Mouse (Mus musculus): ENCODE measurements around the gene Fbxw7. TPM values are rescaled to one million over a fixed set of nuclear protein-coding genes. Genes with fewer than 3 reads are reported as not detected.

The Fbxw7 gene
- polyA plus RNA-seq, 1 experiment from 2014 or later, result 7.8 TPM

- Histone ChIP-seq H3K4me2 (ENCODE audit: low read depth, low read length) (no peak overlapping the region), H3K9me3 (ENCODE audit: control insufficient read depth, low read length) (no peaks in the 10 kb centered on the region), H3K9ac (ENCODE audit: low read depth, low read length) (no peak overlapping the region), H3K4me3 (ENCODE audit: low read length) (no peak overlapping the region), H3K27ac (ENCODE audit: low read length) (no peak overlapping the region), H3K4me1 (ENCODE audit: control insufficient read depth, insufficient read depth, low read length) (no peaks in the 10 kb centered on the region), H3K27me3 (replicated peaks; ENCODE audit: control insufficient read depth, insufficient read depth, low read length) (no peaks in the 10 kb centered on the region), H3K36me3 (ENCODE audit: control insufficient read depth, insufficient read depth, low read length) (no peaks in the 10 kb centered on the region)
- WGBS, result 58% methylated on average over 9 of the region's 9 CpGs
- no peak for ATAC-seq
Observed at GRCm38 (mm10) chr3:85015667-85016066, 200.6 kb downstream of the Fbxw7 start.

DNA sequence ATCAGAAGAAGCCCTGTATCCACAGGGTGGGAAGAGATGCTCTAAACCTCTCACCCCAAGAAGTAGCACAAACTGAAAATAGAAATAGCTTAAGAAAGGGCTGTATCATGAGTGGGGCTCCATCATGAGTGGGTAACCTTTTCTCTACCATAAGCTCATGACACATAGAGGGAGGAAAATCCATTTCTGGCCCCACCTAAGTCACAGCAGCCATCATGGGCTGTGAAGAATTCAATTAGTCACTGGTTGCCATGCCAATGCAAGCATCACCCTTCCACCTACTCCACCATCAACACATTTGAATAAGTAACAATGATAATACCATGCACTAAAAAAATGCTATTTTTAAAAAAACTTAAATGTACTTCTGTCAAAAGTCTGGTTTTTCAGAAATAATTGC, 205.1 kb downstream of the Fbxw7 start:
- ATAC-seq, result no peak
- no peak overlapping the region for H3K4me2 ChIP-seq (ENCODE audit: low read depth, low read length)
- H3K27me3 ChIP-seq (replicated peaks; ENCODE audit: control insufficient read depth, insufficient read depth, low read length), result no peaks in the 10 kb centered on the region
- H3K36me3 ChIP-seq (ENCODE audit: control insufficient read depth, insufficient read depth, low read length), result no peaks in the 10 kb centered on the region
- H3K9ac ChIP-seq (ENCODE audit: low read depth, low read length), result no peak overlapping the region
- no peak overlapping the region for H3K4me3 ChIP-seq (ENCODE audit: low read length)
- no peaks in the 10 kb centered on the region for H3K4me1 ChIP-seq (ENCODE audit: control insufficient read depth, insufficient read depth, low read length)
- H3K27ac ChIP-seq (ENCODE audit: low read length), result no peak overlapping the region
- no peaks in the 10 kb centered on the region for H3K9me3 ChIP-seq (ENCODE audit: control insufficient read depth, low read length)

DNA sequence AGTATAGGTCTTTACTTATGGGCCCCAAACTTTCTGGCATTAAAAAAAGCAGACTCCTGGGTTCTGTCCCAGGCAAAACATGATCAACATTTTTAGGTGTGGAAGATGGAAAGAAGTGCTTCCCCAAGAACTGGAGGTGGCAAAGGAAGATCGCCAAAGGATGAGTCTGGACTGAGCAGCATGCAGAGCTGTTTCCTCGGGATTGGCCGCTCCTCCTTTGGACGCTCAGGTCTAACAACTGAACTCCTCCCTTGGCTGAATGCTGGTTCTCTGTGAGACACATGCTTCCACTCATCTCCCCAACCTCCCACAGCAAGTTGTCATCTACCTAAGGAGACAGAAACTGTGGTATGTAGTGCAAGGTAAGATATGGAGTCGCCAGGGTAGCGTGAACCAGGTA, 206.7 kb downstream of the Fbxw7 start:
- ATAC-seq, result no peak
- no peaks in the 10 kb centered on the region for H3K4me1 ChIP-seq (ENCODE audit: control insufficient read depth, insufficient read depth, low read length)
- 96% methylated on average over 6 of the region's 6 CpGs for WGBS

DNA sequence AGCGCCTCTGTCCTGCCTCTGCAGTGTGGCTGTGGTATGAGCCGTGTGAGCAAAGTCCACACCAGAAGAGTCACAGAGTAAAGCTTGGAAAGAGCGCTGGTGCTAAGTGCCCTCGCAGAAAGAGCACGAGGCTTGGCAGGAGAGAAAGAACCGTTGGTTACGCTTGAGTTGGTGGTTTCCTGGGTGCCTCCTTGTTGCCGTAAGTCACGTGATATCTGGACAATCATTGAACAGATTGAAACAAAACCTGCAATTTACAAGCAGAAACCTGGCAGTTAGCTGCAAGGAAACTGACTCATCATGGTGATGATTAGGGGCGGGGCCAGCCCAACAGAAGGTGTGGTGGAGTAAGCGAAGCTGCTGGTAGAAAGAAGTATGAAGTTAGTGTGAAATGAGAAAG, 207.7 kb downstream of the Fbxw7 start:
- Histone ChIP-seq H3K27me3 (replicated peaks; ENCODE audit: control insufficient read depth, insufficient read depth, low read length) (no peaks in the 10 kb centered on the region), H3K4me1 (ENCODE audit: control insufficient read depth, insufficient read depth, low read length) (no peaks in the 10 kb centered on the region), H3K27ac (ENCODE audit: low read length) (no peak overlapping the region), H3K36me3 (ENCODE audit: control insufficient read depth, insufficient read depth, low read length) (no peaks in the 10 kb centered on the region), H3K4me2 (ENCODE audit: low read depth, low read length) (no peak overlapping the region), H3K4me3 (ENCODE audit: low read length) (no peak overlapping the region), H3K9me3 (ENCODE audit: control insufficient read depth, low read length) (no peaks in the 10 kb centered on the region), H3K9ac (ENCODE audit: low read depth, low read length) (no peak overlapping the region)
- peak; percentile 87 for ATAC-seq
- 66% methylated on average over 11 of the region's 11 CpGs for WGBS

More for the DNA sequence above, 206.7 kb downstream of the Fbxw7 start:
- Histone ChIP-seq H3K4me3 (ENCODE audit: low read length) (no peak overlapping the region), H3K36me3 (ENCODE audit: control insufficient read depth, insufficient read depth, low read length) (no peaks in the 10 kb centered on the region), H3K4me2 (ENCODE audit: low read depth, low read length) (no peak overlapping the region), H3K27ac (ENCODE audit: low read length) (no peak overlapping the region), H3K9me3 (ENCODE audit: control insufficient read depth, low read length) (no peaks in the 10 kb centered on the region), H3K9ac (ENCODE audit: low read depth, low read length) (no peak overlapping the region), H3K27me3 (replicated peaks; ENCODE audit: control insufficient read depth, insufficient read depth, low read length) (no peaks in the 10 kb centered on the region)

DNA sequence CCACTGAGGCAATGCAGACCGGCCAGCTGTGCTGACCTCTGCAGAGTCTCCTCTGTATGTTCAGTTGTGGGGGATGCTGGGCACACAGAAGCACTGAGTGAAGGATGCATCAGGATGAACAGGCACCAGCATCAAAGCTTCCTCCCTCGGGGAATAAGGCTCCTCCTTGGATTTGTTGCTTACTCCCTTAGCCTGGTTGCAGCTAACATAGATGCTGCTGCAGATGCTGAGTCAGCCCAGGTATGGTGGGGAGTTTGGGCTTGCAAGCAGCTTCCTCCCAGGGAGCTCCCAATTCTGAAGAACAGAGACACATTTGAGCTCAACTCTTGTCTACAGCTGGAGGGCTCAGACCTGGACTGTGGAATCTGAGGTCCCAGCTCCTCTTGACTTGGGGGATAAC, 209.2 kb downstream of the Fbxw7 start:
- ATAC-seq, result no peak
- H3K4me2 ChIP-seq (ENCODE audit: low read depth, low read length), result no peak overlapping the region
- H3K4me1 ChIP-seq (ENCODE audit: control insufficient read depth, insufficient read depth, low read length), result no peaks in the 10 kb centered on the region
- WGBS, result 73% methylated on average over 2 of the region's 2 CpGs
- H3K4me3 ChIP-seq (ENCODE audit: low read length), result no peak overlapping the region
- no peaks in the 10 kb centered on the region for H3K27me3 ChIP-seq (replicated peaks; ENCODE audit: control insufficient read depth, insufficient read depth, low read length)
- H3K36me3 ChIP-seq (ENCODE audit: control insufficient read depth, insufficient read depth, low read length), result no peaks in the 10 kb centered on the region
- H3K27ac ChIP-seq (ENCODE audit: low read length), result no peak overlapping the region
- no peak overlapping the region for H3K9ac ChIP-seq (ENCODE audit: low read depth, low read length)
- no peaks in the 10 kb centered on the region for H3K9me3 ChIP-seq (ENCODE audit: control insufficient read depth, low read length)

- Histone ChIP-seq H3K4me3 (ENCODE audit: low read length) (no peak overlapping the region), H3K27ac (ENCODE audit: low read length) (no peak overlapping the region), H3K4me2 (ENCODE audit: low read depth, low read length) (no peak overlapping the region), H3K9me3 (ENCODE audit: control insufficient read depth, low read length) (no peaks in the 10 kb centered on the region), H3K9ac (ENCODE audit: low read depth, low read length) (no peak overlapping the region), H3K27me3 (replicated peaks; ENCODE audit: control insufficient read depth, insufficient read depth, low read length) (no peaks in the 10 kb centered on the region), H3K4me1 (ENCODE audit: control insufficient read depth, insufficient read depth, low read length) (no peaks in the 10 kb centered on the region), H3K36me3 (ENCODE audit: control insufficient read depth, insufficient read depth, low read length) (no peaks in the 10 kb centered on the region)
- no peak; the same call in 1 of the 2 replicates for ATAC-seq
- 31% methylated on average over 6 of the region's 6 CpGs for WGBS
Observed at GRCm38 (mm10) chr3:85024817-85025705, 210.0 kb downstream of the Fbxw7 start.

Other genes starting within 250 kb of the Fbxw7 start
- gene Arfip1, start 232.6 kb upstream of the Fbxw7 start, polyA plus RNA-seq (2015; fragmentation: Nextera tagmentation; extraction: Ambion mirVana), result 49.0 and 50.8 TPM in 2 replicates
- gene Tigd4, start 221.7 kb upstream of the Fbxw7 start, polyA plus RNA-seq (2015; fragmentation: Nextera tagmentation; extraction: Ambion mirVana), result not detected in 2 replicates
- 1.2 and 1.3 TPM in 2 replicates for gene Tmem154, start 149.1 kb upstream of the Fbxw7 start, polyA plus RNA-seq (2015; fragmentation: Nextera tagmentation; extraction: Ambion mirVana)